Mouse (Mus musculus) neural tube, embryonic 11.5 days (tissue): ENCODE data around the gene Gtf2f1. TPM values are rescaled to one million over a fixed set of nuclear protein-coding genes. Genes with fewer than 3 reads are reported as not detected.

ENCODE experiments used
- ATAC-seq: fragments of 200-750 bp; cut with Nextera tagmentation; 2 replicates; pipeline ENCODE4 v1.8.0; 2017; ENCODE audit warnings: moderate number of reproducible peaks, mild to moderate bottlenecking, moderate TSS enrichment, moderate library complexity; ENCODE audit not compliant: insufficient read depth, low FRiP score, low TSS enrichment
- DNase-seq: peaks from one replicate; pipeline ENCODE4 v3.0.0-alpha.2; 2015; ENCODE audit warnings: low spot score
- H3K27ac ChIP-seq: fragments of 300-500 bp; sonication (generic); 2 replicates; pipeline ENCODE4 v1.5.1; 2014; ENCODE audit warnings: low read depth, mild to moderate bottlenecking, low read length
- H3K27me3 ChIP-seq: fragments of 300-500 bp; sonication (generic); 2 replicates; pipeline ENCODE4 v1.6.1; 2014; ENCODE audit warnings: mild to moderate bottlenecking, low read length, mixed read lengths; ENCODE audit not compliant: control insufficient read depth, insufficient read depth
- H3K36me3 ChIP-seq: fragments of 300-500 bp; sonication (generic); 2 replicates; pipeline ENCODE4 v1.6.1; 2014; ENCODE audit warnings: mild to moderate bottlenecking, low read length, moderate library complexity, mixed read lengths; ENCODE audit not compliant: control insufficient read depth, insufficient read depth
- H3K4me1 ChIP-seq: fragments of 300-500 bp; sonication (generic); 2 replicates; pipeline ENCODE4 v1.6.1; 2014; ENCODE audit warnings: low read length, mixed read lengths; ENCODE audit not compliant: control insufficient read depth, insufficient read depth
- H3K4me2 ChIP-seq: fragments of 300-500 bp; sonication (generic); 2 replicates; pipeline ENCODE4 v1.6.1; 2014; ENCODE audit warnings: low read depth, mild to moderate bottlenecking, moderate library complexity
- H3K4me3 ChIP-seq: fragments of 300-500 bp; sonication (generic); 2 replicates; pipeline ENCODE4 v1.5.1; 2014; ENCODE audit warnings: low read depth, low read length
- H3K9ac ChIP-seq: fragments of 300-500 bp; sonication (generic); 2 replicates; pipeline ENCODE4 v1.6.1; 2014; ENCODE audit warnings: mild to moderate bottlenecking, low read length
- H3K9me3 ChIP-seq: fragments of 300-500 bp; sonication (generic); 2 replicates; pipeline ENCODE4 v1.6.1; 2016; ENCODE audit warnings: low read length; ENCODE audit not compliant: control insufficient read depth
- WGBS: fragments of 180-500 bp; shearing (Covaris S2); extraction: QIAGEN DNeasy Blood & Tissue Kit; methylation state at CpG from one replicate; pipeline ENCODE4 v1.1.7; 2014; 5-methylcytosine and 5-hydroxymethylcytosine counted together
- polyA plus RNA-seq: library from polyadenylated mRNA; unstranded; fragments of >200 nt; fragmentation: Nextera tagmentation; extraction: Ambion mirVana; gene quantifications from 2 replicates; pipeline ENCODE4 v1.2.1, GENCODE M21; 2014

Gene Gtf2f1
- polyA plus RNA-seq, 1 experiment from 2014 or later = 85.0 TPM

DNA sequence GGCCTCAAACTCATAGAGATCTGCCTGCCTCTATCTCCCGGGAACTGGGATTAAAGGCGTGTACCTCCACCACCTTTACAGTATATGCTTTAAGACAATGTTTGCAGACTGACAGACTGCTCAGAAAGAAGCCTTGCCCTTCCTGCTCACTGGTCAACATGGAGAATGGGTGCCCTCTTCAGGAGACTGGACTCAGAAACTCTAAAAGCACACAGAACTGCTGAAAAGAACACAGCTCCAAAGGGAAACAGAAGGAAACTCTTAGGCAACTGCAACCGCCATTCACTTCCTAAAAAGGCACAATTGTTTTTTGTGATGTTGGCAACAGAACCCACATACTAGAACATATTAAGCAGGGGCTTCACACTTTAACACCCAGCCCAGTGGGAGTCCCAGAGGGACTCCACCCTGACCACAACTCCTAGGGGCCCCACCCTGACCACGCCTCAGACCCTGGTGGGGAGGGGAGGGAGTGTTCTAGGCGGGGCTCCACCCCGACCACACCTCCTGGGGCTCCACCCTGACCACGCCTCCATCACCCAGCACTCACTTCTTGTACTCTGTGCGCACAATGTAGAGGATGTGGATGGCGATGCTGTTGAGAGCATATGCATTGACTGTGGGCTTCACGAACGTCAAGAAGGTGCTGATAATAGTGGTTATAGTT is 53.2 kb downstream of the Gtf2f1 start:
- 35% methylated on average over 11 of the region's 11 CpGs for WGBS
- H3K9ac ChIP-seq = no peak overlapping the region
- H3K27ac ChIP-seq = no peak overlapping the region
- no peak overlapping the region for H3K4me2 ChIP-seq
- no peaks in the 10 kb centered on the region for H3K36me3 ChIP-seq
- no peaks in the 10 kb centered on the region for H3K9me3 ChIP-seq
- ATAC-seq = no peak
- no peak overlapping the region for H3K4me3 ChIP-seq
- no peaks in the 10 kb centered on the region for H3K4me1 ChIP-seq
- DNase-seq = no peak
- H3K27me3 ChIP-seq = no peaks in the 10 kb centered on the region

DNA sequence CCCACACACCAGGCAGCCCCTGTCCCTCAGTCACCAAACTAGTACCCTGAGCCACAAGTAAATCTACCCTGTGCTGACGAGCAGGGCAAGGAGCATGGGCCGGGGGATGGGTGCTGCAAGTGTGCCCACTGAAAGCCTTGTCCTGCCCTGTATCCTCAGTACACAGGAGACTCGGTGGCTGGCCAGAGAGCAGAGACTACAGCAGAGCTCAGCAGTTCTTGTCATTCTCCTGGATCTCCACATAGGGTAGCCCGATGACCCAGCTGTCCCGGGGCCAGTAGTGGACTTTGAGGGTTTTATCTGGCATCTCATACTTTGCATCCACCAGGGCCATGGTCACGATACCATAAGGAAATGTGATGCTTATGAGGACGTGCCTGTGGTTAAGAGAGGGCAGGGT is 56.2 kb downstream of the Gtf2f1 start:
- Histone ChIP-seq H3K4me3 (no peak overlapping the region), H3K36me3 (no peaks in the 10 kb centered on the region), H3K9ac (no peak overlapping the region), H3K9me3 (no peaks in the 10 kb centered on the region), H3K27ac (no peak overlapping the region), H3K4me1 (no peaks in the 10 kb centered on the region), H3K4me2 (no peak overlapping the region), H3K27me3 (no peaks in the 10 kb centered on the region)
- DNase-seq (no peak), ATAC-seq (no peak)
- 82% methylated on average over 7 of the region's 7 CpGs for WGBS

Other genes starting within 250 kb of the Gtf2f1 start
- gene Dus3l, start 246.5 kb downstream of the Gtf2f1 start, polyA plus RNA-seq = 36.6 and 42.3 TPM in 2 replicates
- 0.77 and 1.1 TPM in 2 replicates for gene Prr22, start 241.0 kb downstream of the Gtf2f1 start, polyA plus RNA-seq
- 3.9 and 4.9 TPM in 2 replicates for gene Rfx2, start 180.3 kb downstream of the Gtf2f1 start, polyA plus RNA-seq
- gene Acsbg2, start 136.8 kb downstream of the Gtf2f1 start, polyA plus RNA-seq = not detected in 2 replicates
- 0.25 and 0.41 TPM in 2 replicates for gene 1700061G19Rik, start 135.8 kb downstream of the Gtf2f1 start, polyA plus RNA-seq
- 31.2 and 36.4 TPM in 2 replicates for gene Mllt1, start 75.9 kb downstream of the Gtf2f1 start, polyA plus RNA-seq
- not detected in 2 replicates for gene Acer1, start 29.2 kb downstream of the Gtf2f1 start, polyA plus RNA-seq
- gene Clpp, start 21.0 kb downstream of the Gtf2f1 start, polyA plus RNA-seq = 142 and 156 TPM in 2 replicates
- 37.0 and 39.8 TPM in 2 replicates for gene Alkbh7, start 13.9 kb downstream of the Gtf2f1 start, polyA plus RNA-seq
- not detected in 2 replicates for gene Pspn, start 11.3 kb downstream of the Gtf2f1 start, polyA plus RNA-seq
- not detected in 2 replicates for gene Gm17949, start 181 bp upstream of the Gtf2f1 start, polyA plus RNA-seq
- 45.4 and 46.2 TPM in 2 replicates for gene Khsrp, start 20.2 kb upstream of the Gtf2f1 start, polyA plus RNA-seq
- 0.20 TPM in 1 of 2 replicates, not detected in the other for gene Slc25a41, start 30.4 kb upstream of the Gtf2f1 start, polyA plus RNA-seq
- gene Crb3, start 47.8 kb upstream of the Gtf2f1 start, polyA plus RNA-seq = 1.2 and 1.9 TPM in 2 replicates
- 16.8 and 18.5 TPM in 2 replicates for gene Slc25a23, start 48.6 kb upstream of the Gtf2f1 start, polyA plus RNA-seq
- 2.8 and 2.9 TPM in 2 replicates for gene Dennd1c, start 67.2 kb upstream of the Gtf2f1 start, polyA plus RNA-seq
- gene Tubb4a, start 76.5 kb upstream of the Gtf2f1 start, polyA plus RNA-seq = 200 and 229 TPM in 2 replicates
- 6.1 and 6.8 TPM in 2 replicates for gene Tnfsf9, start 94.0 kb upstream of the Gtf2f1 start, polyA plus RNA-seq
- 0.28 TPM in 1 of 2 replicates, not detected in the other for gene Cd70, start 138.5 kb upstream of the Gtf2f1 start, polyA plus RNA-seq
- gene Tnfsf14, start 182.9 kb upstream of the Gtf2f1 start, polyA plus RNA-seq = 0.28 TPM in 1 of 2 replicates, not detected in the other
- gene C3, start 216.8 kb upstream of the Gtf2f1 start, polyA plus RNA-seq = 0.49 and 0.66 TPM in 2 replicates
- 24.2 and 29.1 TPM in 2 replicates for gene Gpr108, start 237.2 kb upstream of the Gtf2f1 start, polyA plus RNA-seq
- 21.3 and 21.7 TPM in 2 replicates for gene Trip10, start 238.2 kb upstream of the Gtf2f1 start, polyA plus RNA-seq